Mouse (Mus musculus): ENCODE data around the gene Stk24. TPM values are rescaled to one million over a fixed set of nuclear protein-coding genes. Genes with fewer than 3 reads are reported as not detected.

The Stk24 gene
- polyA plus RNA-seq, 1 experiment from 2014 or later: 15.2 TPM

GRCm38 (mm10) chr14:121305316-121306064 is 74.3 kb downstream of the Stk24 start:
- H3K4me1 ChIP-seq: 0 out of 2 replicates have a peak, but pooled peaks cover 3% of the 10 kb centered on the region

GRCm38 (mm10) chr14:121304523-121304922 is 75.3 kb downstream of the Stk24 start:
- ATAC-seq (ENCODE audit: low FRiP score): no peak
- H3K27ac ChIP-seq (replicated peaks): no peak overlapping the region
- H3K9me3 ChIP-seq (replicated peaks): no peaks in the 10 kb centered on the region
- H3K27me3 ChIP-seq (replicated peaks): no peaks in the 10 kb centered on the region
- H3K36me3 ChIP-seq: peaks cover 10% of the 10 kb centered on the region; the same call in 1 of the 2 replicates
- WGBS: 58% methylated on average over 7 of the region's 7 CpGs
- H3K9ac ChIP-seq (replicated peaks): no peak overlapping the region
- no peak overlapping the region for H3K4me2 ChIP-seq
- H3K4me1 ChIP-seq: 0 out of 2 replicates have a peak, but pooled peaks cover 3% of the 10 kb centered on the region
- no peak overlapping the region for H3K4me3 ChIP-seq (replicated peaks)

More at GRCm38 (mm10) chr14:121305316-121306064, 74.3 kb downstream of the Stk24 start:
- Histone ChIP-seq H3K27ac (replicated peaks) (no peak overlapping the region), H3K36me3 (peaks cover 7% of the 10 kb centered on the region; the same call in 1 of the 2 replicates), H3K27me3 (replicated peaks) (no peaks in the 10 kb centered on the region), H3K9me3 (replicated peaks) (no peaks in the 10 kb centered on the region), H3K9ac (replicated peaks) (no peak overlapping the region), H3K4me2 (no peak overlapping the region), H3K4me3 (replicated peaks) (no peak overlapping the region)
- ATAC-seq (ENCODE audit: low FRiP score): no peak
- 50% methylated on average over 8 of the region's 8 CpGs for WGBS

- Histone ChIP-seq H3K9me3 (replicated peaks) (no peaks in the 10 kb centered on the region), H3K4me1 (0 out of 2 replicates have a peak, but pooled peaks cover 3% of the 10 kb centered on the region), H3K27ac (replicated peaks) (no peak overlapping the region), H3K36me3 (peaks cover 16% of the 10 kb centered on the region), H3K27me3 (replicated peaks) (no peaks in the 10 kb centered on the region), H3K9ac (replicated peaks) (no peak overlapping the region), H3K4me2 (no peak overlapping the region), H3K4me3 (replicated peaks) (no peak overlapping the region)
- ATAC-seq (ENCODE audit: low FRiP score): no peak
- WGBS: 94% methylated on average over 9 of the region's 9 CpGs
These were observed 80.7 kb downstream of the Stk24 start for GRCm38 (mm10) chr14:121299093-121299492.

GRCm38 (mm10) chr14:121298537-121298936 is 81.3 kb downstream of the Stk24 start:
- no peaks in the 10 kb centered on the region for H3K9me3 ChIP-seq (replicated peaks)
- H3K9ac ChIP-seq (replicated peaks): no peak overlapping the region
- H3K27ac ChIP-seq (replicated peaks): no peak overlapping the region
- ATAC-seq (ENCODE audit: low FRiP score): no peak
- H3K36me3 ChIP-seq: peaks cover 21% of the 10 kb centered on the region
- H3K4me2 ChIP-seq: no peak overlapping the region
- no peaks in the 10 kb centered on the region for H3K27me3 ChIP-seq (replicated peaks)
- 89% methylated on average over 5 of the region's 5 CpGs for WGBS
- no peak overlapping the region for H3K4me3 ChIP-seq (replicated peaks)
- H3K4me1 ChIP-seq: 0 out of 2 replicates have a peak, but pooled peaks cover 3% of the 10 kb centered on the region

GRCm38 (mm10) chr14:121297103-121297502 is 82.7 kb downstream of the Stk24 start:
- Histone ChIP-seq H3K4me3 (replicated peaks) (no peak overlapping the region), H3K36me3 (peaks cover 29% of the 10 kb centered on the region), H3K27ac (replicated peaks) (no peak overlapping the region), H3K9ac (replicated peaks) (no peak overlapping the region), H3K4me2 (no peak overlapping the region), H3K4me1 (no peaks in the 10 kb centered on the region), H3K27me3 (replicated peaks) (no peaks in the 10 kb centered on the region), H3K9me3 (replicated peaks) (no peaks in the 10 kb centered on the region)
- WGBS: 91% methylated on average over 6 of the region's 6 CpGs
- ATAC-seq (ENCODE audit: low FRiP score): no peak

- H3K4me3 ChIP-seq (replicated peaks): no peak overlapping the region
- 92% methylated on average over 12 of the region's 12 CpGs for WGBS
- H3K36me3 ChIP-seq: peaks cover 36% of the 10 kb centered on the region
- H3K9ac ChIP-seq (replicated peaks): no peak overlapping the region
- H3K4me1 ChIP-seq: no peaks in the 10 kb centered on the region
- no peak overlapping the region for H3K4me2 ChIP-seq
- H3K9me3 ChIP-seq (replicated peaks): no peaks in the 10 kb centered on the region
- no peaks in the 10 kb centered on the region for H3K27me3 ChIP-seq (replicated peaks)
- no peak overlapping the region for H3K27ac ChIP-seq (replicated peaks)
- ATAC-seq (ENCODE audit: low FRiP score): no peak
These were observed 85.3 kb downstream of the Stk24 start for GRCm38 (mm10) chr14:121294484-121294883.

- H3K4me2 ChIP-seq: no peak overlapping the region
- no peak for ATAC-seq (ENCODE audit: low FRiP score)
- 94% methylated on average over 3 of the region's 3 CpGs for WGBS
These were observed 87.4 kb downstream of the Stk24 start for GRCm38 (mm10) chr14:121292391-121292790.

GRCm38 (mm10) chr14:121291881-121292280 is 87.9 kb downstream of the Stk24 start:
- peaks cover 36% of the 10 kb centered on the region for H3K36me3 ChIP-seq
- no peaks in the 10 kb centered on the region for H3K9me3 ChIP-seq (replicated peaks)
- no peaks in the 10 kb centered on the region for H3K4me1 ChIP-seq
- no peak overlapping the region for H3K9ac ChIP-seq (replicated peaks)
- WGBS: 89% methylated on average over 8 of the region's 8 CpGs
- H3K4me2 ChIP-seq: no peak overlapping the region
- H3K4me3 ChIP-seq (replicated peaks): no peak overlapping the region
- ATAC-seq (ENCODE audit: low FRiP score): no peak
- H3K27me3 ChIP-seq (replicated peaks): no peaks in the 10 kb centered on the region
- H3K27ac ChIP-seq (replicated peaks): no peak overlapping the region

More at GRCm38 (mm10) chr14:121292391-121292790, 87.4 kb downstream of the Stk24 start:
- peaks cover 36% of the 10 kb centered on the region for H3K36me3 ChIP-seq
- H3K4me1 ChIP-seq: no peaks in the 10 kb centered on the region
- H3K9ac ChIP-seq (replicated peaks): no peak overlapping the region
- H3K4me3 ChIP-seq (replicated peaks): no peak overlapping the region
- H3K27ac ChIP-seq (replicated peaks): no peak overlapping the region
- no peaks in the 10 kb centered on the region for H3K9me3 ChIP-seq (replicated peaks)
- no peaks in the 10 kb centered on the region for H3K27me3 ChIP-seq (replicated peaks)

- Histone ChIP-seq H3K9me3 (replicated peaks) (no peaks in the 10 kb centered on the region), H3K4me3 (replicated peaks) (no peak overlapping the region), H3K36me3 (peaks cover 59% of the 10 kb centered on the region), H3K9ac (replicated peaks) (no peak overlapping the region), H3K4me1 (no peaks in the 10 kb centered on the region), H3K4me2 (no peak overlapping the region), H3K27ac (replicated peaks) (no peak overlapping the region), H3K27me3 (replicated peaks) (no peaks in the 10 kb centered on the region)
- ATAC-seq (ENCODE audit: low FRiP score): no peak
- WGBS: 95% methylated on average over 14 of the region's 14 CpGs
These were observed 94.3 kb downstream of the Stk24 start for GRCm38 (mm10) chr14:121285379-121286120.

GRCm38 (mm10) chr14:121281336-121281710 is 98.5 kb downstream of the Stk24 start:
- Histone ChIP-seq H3K4me3 (replicated peaks) (no peak overlapping the region), H3K36me3 (peaks cover 75% of the 10 kb centered on the region), H3K4me1 (0 out of 2 replicates have a peak, but pooled peaks cover 3% of the 10 kb centered on the region), H3K27ac (replicated peaks) (no peak overlapping the region), H3K9me3 (replicated peaks) (no peaks in the 10 kb centered on the region), H3K4me2 (no peak overlapping the region), H3K9ac (replicated peaks) (no peak overlapping the region), H3K27me3 (replicated peaks) (no peaks in the 10 kb centered on the region)
- no peak for ATAC-seq (ENCODE audit: low FRiP score)

- no peak for ATAC-seq (ENCODE audit: low FRiP score)
- H3K4me3 ChIP-seq (replicated peaks): no peak overlapping the region
- H3K4me2 ChIP-seq: no peak overlapping the region
- H3K4me1 ChIP-seq: 0 out of 2 replicates have a peak, but pooled peaks cover 3% of the 10 kb centered on the region
- H3K9ac ChIP-seq (replicated peaks): no peak overlapping the region
- WGBS: 77% methylated on average over 16 of the region's 16 CpGs
- H3K27ac ChIP-seq (replicated peaks): no peak overlapping the region
- peaks cover 74% of the 10 kb centered on the region for H3K36me3 ChIP-seq
- H3K27me3 ChIP-seq (replicated peaks): no peaks in the 10 kb centered on the region
- H3K9me3 ChIP-seq (replicated peaks): no peaks in the 10 kb centered on the region
These were observed 99.0 kb downstream of the Stk24 start for GRCm38 (mm10) chr14:121280601-121281335.
